Mouse (Mus musculus) MEL (cell line): ENCODE results near the gene Ece2. TPM values are rescaled to one million over a fixed set of nuclear protein-coding genes. Genes with fewer than 3 reads are reported as not detected.

Experiments
- DNase-seq: peaks from one replicate; pipeline ENCODE4 v3.0.0; 2011; ENCODE audit warnings: low read depth, low spot score
- H3K27ac ChIP-seq: 2 replicates; pipeline ENCODE4 v1.5.1; 2012; ENCODE audit warnings: low read depth, mild to moderate bottlenecking, control low read depth, low read length, moderate library complexity; ENCODE audit not compliant: control insufficient read depth
- H3K27me3 ChIP-seq, 2 experiments: fragments of 150-350 bp in 1 of 2; sonication (generic) in 1 of 2; 2 replicates each; pipeline ENCODE4 v1.6.1; 2012; ENCODE audit warnings: low read length in 2 of 2, mild to moderate bottlenecking in 2 of 2, improper control_type of control experiment in 1 of 2, moderate library complexity in 1 of 2; ENCODE audit not compliant: insufficient read depth in 2 of 2, control insufficient read depth in 1 of 2
- H3K36me3 ChIP-seq, 2 experiments: 2 replicates each; pipeline ENCODE4 v1.6.1; 2012 to 2014; ENCODE audit warnings: low read length in 2 of 2, improper control_type of control experiment in 1 of 2, inconsistent platforms in 1 of 2, mild to moderate bottlenecking in 1 of 2; ENCODE audit not compliant: insufficient read depth in 2 of 2, control insufficient read depth in 1 of 2
- H3K4me1 ChIP-seq, 2 experiments: fragments of 150-350 bp in 1 of 2; sonication (generic) in 1 of 2; 2 replicates each; pipeline ENCODE4 v1.6.1; 2012; ENCODE audit warnings: low read length in 2 of 2, improper control_type of control experiment in 1 of 2, mild to moderate bottlenecking in 1 of 2; ENCODE audit not compliant: insufficient read depth in 2 of 2, control insufficient read depth in 1 of 2
- H3K4me3 ChIP-seq, 2 experiments: fragments of 150-350 bp in 1 of 2; sonication (generic) in 1 of 2; 2 replicates each; pipeline ENCODE4 v1.5.1; 2012; ENCODE audit warnings: low read depth in 2 of 2, low read length in 2 of 2, mild to moderate bottlenecking in 2 of 2, moderate library complexity in 2 of 2, control low read depth in 1 of 2, improper control_type of control experiment in 1 of 2; ENCODE audit not compliant: control insufficient read depth in 1 of 2, insufficient read depth in 1 of 2
- H3K79me2 ChIP-seq: 2 replicates; pipeline ENCODE4 v1.6.1; 2012; ENCODE audit warnings: mild to moderate bottlenecking, low read length, moderate library complexity; ENCODE audit not compliant: control insufficient read depth, poor library complexity, insufficient read depth
- H3K9ac ChIP-seq: 2 replicates; pipeline ENCODE4 v1.6.1; 2012; ENCODE audit warnings: low read depth, mild to moderate bottlenecking, control low read depth, low read length, moderate library complexity; ENCODE audit not compliant: control insufficient read depth, poor library complexity, severe bottlenecking
- H3K9me3 ChIP-seq: fragments of 150-350 bp; sonication (generic); replicated peaks from 2 replicates; pipeline ENCODE4 v1.6.1; 2012; ENCODE audit warnings: mild to moderate bottlenecking, low read length, improper control_type of control experiment, moderate library complexity; ENCODE audit not compliant: insufficient read depth
- CHD1 ChIP-seq: IDR thresholded peaks from 2 replicates; pipeline ENCODE4 v1.6.1; 2012; ENCODE audit warnings: low read depth, mild to moderate bottlenecking, inconsistent platforms, low read length, improper control_type of control experiment
- CHD2 ChIP-seq: IDR thresholded peaks from 2 replicates; pipeline ENCODE4 v1.6.1; 2011; ENCODE audit warnings: low read length, improper control_type of control experiment
- EP300 ChIP-seq, 2 experiments: IDR thresholded peaks; 2 replicates each; pipeline ENCODE4 v1.6.1; 2011; ENCODE audit warnings: improper control_type of control experiment in 2 of 2, low read length in 2 of 2, low read depth in 1 of 2, mild to moderate bottlenecking in 1 of 2
- GABPA ChIP-seq: IDR thresholded peaks from 2 replicates; pipeline ENCODE4 v1.6.1; 2012; ENCODE audit warnings: low read depth, mild to moderate bottlenecking, inconsistent platforms, low read length, improper control_type of control experiment, moderate library complexity
- HCFC1 ChIP-seq: IDR thresholded peaks from 2 replicates; pipeline ENCODE4 v1.6.1; 2012; ENCODE audit warnings: low read depth, mild to moderate bottlenecking, inconsistent platforms, low read length, improper control_type of control experiment, moderate library complexity
- MAX ChIP-seq: IDR thresholded peaks from 2 replicates; pipeline ENCODE4 v1.6.1; 2011; ENCODE audit warnings: low read length, improper control_type of control experiment
- MAZ ChIP-seq: IDR thresholded peaks from 2 replicates; pipeline ENCODE4 v1.6.1; 2012; ENCODE audit warnings: low read depth, mild to moderate bottlenecking, inconsistent platforms, low read length, improper control_type of control experiment
- MYB ChIP-seq: IDR thresholded peaks from 2 replicates; pipeline ENCODE4 v1.6.1; 2011; ENCODE audit warnings: mild to moderate bottlenecking, low read depth, low read length, improper control_type of control experiment
- MYC ChIP-seq: IDR thresholded peaks from 2 replicates; pipeline ENCODE4 v1.6.1; 2011; ENCODE audit warnings: low read depth, mild to moderate bottlenecking, low read length, improper control_type of control experiment, moderate library complexity
- NRF1 ChIP-seq: IDR thresholded peaks from 2 replicates; pipeline ENCODE4 v1.6.1; 2014; ENCODE audit warnings: low read depth, mild to moderate bottlenecking, inconsistent platforms, low read length, improper control_type of control experiment, moderate library complexity; ENCODE audit not compliant: poor library complexity, insufficient read depth, severe bottlenecking
- RAD21 ChIP-seq: IDR thresholded peaks from 2 replicates; pipeline ENCODE4 v1.6.1; 2011; ENCODE audit warnings: mild to moderate bottlenecking, low read depth, low read length, improper control_type of control experiment
- SIN3A ChIP-seq: IDR thresholded peaks from 2 replicates; pipeline ENCODE4 v1.6.1; 2012; ENCODE audit warnings: low read length, improper control_type of control experiment, inconsistent platforms
- TAL1 ChIP-seq: IDR thresholded peaks from 2 replicates; pipeline ENCODE4 v1.6.1; 2012; ENCODE audit warnings: mild to moderate bottlenecking, inconsistent platforms, low read length, moderate library complexity, mixed read lengths
- UBTF ChIP-seq: IDR thresholded peaks from 2 replicates; pipeline ENCODE4 v1.6.1; 2012; ENCODE audit warnings: low read depth, mild to moderate bottlenecking, inconsistent platforms, low read length, improper control_type of control experiment, moderate library complexity, borderline replicate concordance; ENCODE audit not compliant: insufficient read depth
- USF2 ChIP-seq, 2 experiments: IDR thresholded peaks; 2 replicates each; pipeline ENCODE4 v1.6.1; 2011 to 2012; ENCODE audit warnings: improper control_type of control experiment in 2 of 2, low read length in 2 of 2, borderline replicate concordance in 1 of 2, inconsistent platforms in 1 of 2, low read depth in 1 of 2, mild to moderate bottlenecking in 1 of 2; ENCODE audit not compliant: insufficient read depth in 1 of 2
- ZC3H11A ChIP-seq: IDR thresholded peaks from 2 replicates; pipeline ENCODE4 v1.6.1; 2012; ENCODE audit warnings: low read depth, mild to moderate bottlenecking, inconsistent platforms, low read length, improper control_type of control experiment
- polyA plus RNA-seq, 2 experiments: library from polyadenylated mRNA; stranded (reverse) in 1 of 2; unstranded in 1 of 2; fragments of >175 nt in 1 of 2; fragments of >200 nt in 1 of 2; gene quantifications; 2 replicates each; pipeline versions ENCODE4 v1.2.1 to v1.2.4; 2012; ENCODE audit warnings: low replicate concordance in 2 of 2, low read depth in 1 of 2; ENCODE audit not compliant: insufficient read length in 2 of 2, insufficient read depth in 1 of 2, missing spikeins in 1 of 2
- total RNA-seq: library from RNA; depleted of rRNA; stranded (reverse); fragments of 300-350 nt; gene quantifications from 2 replicates; pipeline ENCODE4 v1.2.3, GENCODE M21; 2012

Gene Ece2
- total and polyA plus RNA-seq, 3 experiments: 4.9 to 7.4 TPM; not detected in 1

- H3K27ac ChIP-seq: no peak overlapping the region
- no peak overlapping the region for H3K9ac ChIP-seq
- DNase-seq: no peak
- TF ChIP-seq SIN3A: no peak
- no peak for TF ChIP-seq USF2 (IDR thresholded peaks at IDR 0.05; ENCODE audit: borderline replicate concordance in 1 of 2, insufficient read depth in 1 of 2, low read depth in 1 of 2, low read length in 2 of 2)
- TF ChIP-seq UBTF: no peak
- no peak for TF ChIP-seq MAX
- TF ChIP-seq MYB: no peak
- no peak for TF ChIP-seq CHD2
- no peak for TF ChIP-seq HCFC1
- no peak for TF ChIP-seq CHD1
- no peak for TF ChIP-seq MYC
- no peak for TF ChIP-seq NRF1
- TF ChIP-seq MAZ: no peak
- no peak for TF ChIP-seq ZC3H11A
- TF ChIP-seq GABPA: no peak
- H3K36me3 ChIP-seq: peaks cover 0 to 2% of the 10 kb centered on the region in 2 experiments; a peak in 3 of 4 replicates
- H3K9me3 ChIP-seq: no peaks in the 10 kb centered on the region
- no peaks in the 10 kb centered on the region for H3K27me3 ChIP-seq
- no peak overlapping the region for H3K4me3 ChIP-seq
- H3K79me2 ChIP-seq: no peaks in the 10 kb centered on the region
- 0 out of 4 replicates have a peak, but pooled peaks cover 0 to 3% of the 10 kb centered on the region in 2 experiments for H3K4me1 ChIP-seq
Observed at GRCm38 (mm10) chr16:20637410-20637809, 7.8 kb downstream of the Ece2 start.

- H3K9me3 ChIP-seq: no peaks in the 10 kb centered on the region
- H3K27me3 ChIP-seq: no peaks in the 10 kb centered on the region
- H3K79me2 ChIP-seq: no peaks in the 10 kb centered on the region
- 0 out of 4 replicates have a peak, but pooled peaks cover 0 to 3% of the 10 kb centered on the region in 2 experiments for H3K4me1 ChIP-seq
- TF ChIP-seq UBTF (no peak), RAD21 (no peak), TAL1 (no peak), MAZ (no peak), EP300 (IDR thresholded peaks at IDR 0.05; ENCODE audit: low read depth in 1 of 2, low read length in 2 of 2) (no peak)
- H3K4me3 ChIP-seq: no peak overlapping the region
- no peak for DNase-seq
- peaks cover 0 to 2% of the 10 kb centered on the region in 2 experiments; a peak in 3 of 4 replicates for H3K36me3 ChIP-seq
- no peak overlapping the region for H3K27ac ChIP-seq
- H3K9ac ChIP-seq: no peak overlapping the region
Observed at GRCm38 (mm10) chr16:20638367-20638766, 8.7 kb downstream of the Ece2 start.
